Mouse (Mus musculus): Measurements from ENCODE around the gene Gm49384. TPM values are rescaled to one million over a fixed set of nuclear protein-coding genes. Genes with fewer than 3 reads are reported as not detected.

Gene Gm49384
- polyA plus RNA-seq (2017; shearing (Covaris generic)) = 3.0 TPM

GRCm38 (mm10) chr12:69204052-69204833, at the start of gene Gm49384:
Gene Gm49384 (minus strand): TSS chr12:69204267.

GRCm38 (mm10) chr12:69240876-69241275, 36.8 kb upstream of the Gm49384 start, which contains the start of gene Klhdc1:
Gene Klhdc1 (plus strand): TSS chr12:69241176.

DNA sequence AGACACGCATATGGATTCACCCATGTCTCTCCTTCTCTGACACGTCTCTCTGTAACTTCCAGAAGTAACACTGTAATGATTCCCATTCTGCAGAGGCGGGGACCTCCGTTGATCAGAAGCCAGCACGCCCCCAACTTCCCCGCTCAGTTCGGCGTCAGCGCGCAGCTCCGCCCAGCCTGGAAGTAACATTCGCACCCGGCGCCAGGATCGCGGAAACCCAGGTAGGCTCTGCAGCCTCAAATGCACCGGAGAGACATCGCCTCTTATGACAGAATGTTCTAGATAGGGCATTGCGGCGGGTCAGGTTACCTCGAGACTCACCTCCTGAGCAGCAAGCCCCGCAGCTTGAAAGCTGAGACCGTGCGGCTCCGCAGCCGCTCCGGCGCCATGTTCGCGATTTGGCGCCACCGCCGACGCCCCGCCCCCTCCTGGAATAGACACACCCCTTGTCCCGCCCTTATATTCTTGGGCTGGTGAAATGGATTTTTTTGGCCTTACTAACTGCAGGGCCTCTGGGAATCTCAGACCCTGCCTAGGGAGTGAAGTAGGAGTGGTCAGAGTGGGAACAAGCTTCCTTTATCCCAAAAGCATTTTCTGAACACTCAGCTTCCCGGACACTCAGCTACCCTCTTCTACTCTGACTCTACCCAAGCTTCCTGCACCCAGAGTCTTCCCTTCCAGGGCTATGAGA, 23.9 kb upstream of the Gm49384 start, which contains the start of gene Pole2:
Pole2 (minus strand) TSS at position 420 of the 691 bp plus-strand sequence.

GRCm38 (mm10) chr12:69198164-69198535, 5.9 kb downstream of the Gm49384 start, which contains the start of gene Dnaaf2:
Gene Dnaaf2 (minus strand): TSS chr12:69198429.

GRCm38 (mm10) chr12:69196444-69197377, 7.4 kb downstream of the Gm49384 start, which contains the start of gene Gm49383:
Gene Gm49383 (minus strand): TSS chr12:69197104.

GRCm38 (mm10) chr12:69183583-69184308, 20.3 kb downstream of the Gm49384 start, which contains the start of the genes Rpl36al and Mgat2:
Gene Rpl36al (minus strand): TSS chr12:69184083.
Gene Mgat2 (plus strand): TSS chr12:69184157.

GRCm38 (mm10) chr12:69168461-69169106, 35.5 kb downstream of the Gm49384 start, which contains the start of gene Lrr1:
Gene Lrr1 (plus strand): TSS chr12:69168814.

DNA sequence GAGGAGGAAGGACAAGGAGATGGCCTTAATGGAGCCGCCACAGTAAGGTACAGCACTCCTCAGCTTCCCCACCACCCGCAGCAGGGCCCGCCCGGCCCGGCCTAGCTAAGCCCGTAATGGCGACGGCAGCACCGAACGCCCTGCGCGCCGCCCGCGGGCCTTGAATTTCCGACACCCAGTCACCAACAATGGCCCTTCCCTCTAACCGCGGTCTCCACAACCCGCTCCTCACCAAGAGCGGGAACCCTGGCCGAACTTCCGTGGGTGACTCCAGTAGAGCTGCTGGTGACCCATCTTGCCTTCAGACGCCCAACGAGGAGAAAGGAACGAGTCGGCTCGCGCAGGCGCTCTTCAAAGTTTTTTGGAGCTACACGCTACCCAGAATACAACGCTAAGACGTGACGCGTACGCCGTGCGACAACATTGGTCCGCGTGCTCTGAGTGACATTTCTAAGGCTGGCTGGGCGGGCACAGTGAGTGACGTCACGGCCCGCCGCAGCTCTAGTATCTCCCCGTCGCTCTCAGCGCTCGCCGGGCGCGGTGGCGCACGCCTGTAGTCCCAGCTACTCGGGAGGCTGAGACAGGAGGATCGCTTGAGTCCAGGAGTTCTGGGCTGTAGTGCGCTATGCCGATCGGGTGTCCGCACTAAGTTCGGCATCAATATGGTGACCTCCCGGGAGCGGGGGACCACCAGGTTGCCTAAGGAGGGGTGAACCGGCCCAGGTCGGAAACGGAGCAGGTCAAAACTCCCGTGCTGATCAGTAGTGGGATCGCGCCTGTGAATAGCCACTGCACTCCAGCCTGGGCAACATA, 45.1 kb downstream of the Gm49384 start, which contains the start of gene Rps29:
Rps29 (minus strand) TSS at position 422 of the 813 bp plus-strand sequence.

Other genes starting within 250 kb of the Gm49384 start
- gene Rps29, start 45.1 kb downstream of the Gm49384 start, polyA plus RNA-seq (2017; shearing (Covaris generic)) = 2,126 TPM
- 0.25 TPM for gene Lrr1, start 35.5 kb downstream of the Gm49384 start, polyA plus RNA-seq (2017; shearing (Covaris generic))
- gene Rpl36al, start 20.2 kb downstream of the Gm49384 start, polyA plus RNA-seq (2017; shearing (Covaris generic)) = 313 TPM
- 45.8 TPM for gene Mgat2, start 20.1 kb downstream of the Gm49384 start, polyA plus RNA-seq (2017; shearing (Covaris generic))
- gene Gm49383, start 7.2 kb downstream of the Gm49384 start, polyA plus RNA-seq (2017; shearing (Covaris generic)) = 5.0 TPM
- 3.9 TPM for gene Dnaaf2, start 5.8 kb downstream of the Gm49384 start, polyA plus RNA-seq (2017; shearing (Covaris generic))
- 4.0 TPM for gene Pole2, start 23.9 kb upstream of the Gm49384 start, polyA plus RNA-seq (2017; shearing (Covaris generic))
- gene Klhdc1, start 36.9 kb upstream of the Gm49384 start, polyA plus RNA-seq (2017; shearing (Covaris generic)) = 17.8 TPM
- 25.7 TPM for gene Klhdc2, start 92.4 kb upstream of the Gm49384 start, polyA plus RNA-seq (2017; shearing (Covaris generic))
- 141 TPM for gene Nemf, start 152.9 kb upstream of the Gm49384 start, polyA plus RNA-seq (2017; shearing (Covaris generic))
- 365 TPM for gene Arf6, start 167.9 kb upstream of the Gm49384 start, polyA plus RNA-seq (2017; shearing (Covaris generic))
- 5.3 TPM for gene Gm9887, start 168.2 kb upstream of the Gm49384 start, polyA plus RNA-seq (2017; shearing (Covaris generic))

Measured in effector memory CD4-positive, alpha-beta T cell, adult 5 months (primary cell).